Mouse (Mus musculus) forebrain, embryonic 10.5 days (tissue): ENCODE measurements around the gene Arhgef11. TPM values are rescaled to one million over a fixed set of nuclear protein-coding genes. Genes with fewer than 3 reads are reported as not detected.
A peak's percentile ranks its signal among the peaks of the same experiment; 100 is the strongest.

ENCODE experiments used
- DNase-seq: peaks from one replicate; pipeline ENCODE4 v3.0.0-alpha.2; 2017; ENCODE audit warnings: low spot score; ENCODE audit errors: extremely low spot score
- H3K27ac ChIP-seq: fragments of 300-500 bp; sonication (generic); 2 replicates; pipeline ENCODE4 v1.5.1; 2016; ENCODE audit warnings: mild to moderate bottlenecking
- H3K27me3 ChIP-seq: fragments of 300-500 bp; sonication (generic); 2 replicates; pipeline ENCODE4 v1.6.1; 2016; ENCODE audit warnings: mild to moderate bottlenecking; ENCODE audit not compliant: poor library complexity, severe bottlenecking
- H3K36me3 ChIP-seq: fragments of 300-500 bp; sonication (generic); replicated peaks from 2 replicates; pipeline ENCODE4 v1.6.1; 2016; ENCODE audit warnings: mild to moderate bottlenecking, moderate library complexity
- H3K4me1 ChIP-seq: fragments of 300-500 bp; sonication (generic); 2 replicates; pipeline ENCODE4 v1.6.1; 2016
- H3K4me3 ChIP-seq: fragments of 300-500 bp; sonication (generic); 2 replicates; pipeline ENCODE4 v1.5.1; 2016; ENCODE audit warnings: mild to moderate bottlenecking, moderate library complexity
- H3K9me3 ChIP-seq: fragments of 300-500 bp; sonication (generic); 2 replicates; pipeline ENCODE4 v1.6.1; 2016; ENCODE audit warnings: mild to moderate bottlenecking, moderate library complexity
- WGBS: fragments of 180-500 bp; shearing (Covaris S2); methylation state at CpG from one replicate; pipeline ENCODE4 v1.1.7; 2016; 5-methylcytosine and 5-hydroxymethylcytosine counted together
- polyA plus RNA-seq: library from polyadenylated mRNA; unstranded; fragments of >200 nt; fragmentation: Nextera tagmentation; extraction: Ambion mirVana; gene quantifications from 2 replicates; pipeline ENCODE4 v1.2.1, GENCODE M21; 2016

Gene Arhgef11
- polyA plus RNA-seq, 1 experiment from 2014 or later = 15.6 TPM

DNA sequence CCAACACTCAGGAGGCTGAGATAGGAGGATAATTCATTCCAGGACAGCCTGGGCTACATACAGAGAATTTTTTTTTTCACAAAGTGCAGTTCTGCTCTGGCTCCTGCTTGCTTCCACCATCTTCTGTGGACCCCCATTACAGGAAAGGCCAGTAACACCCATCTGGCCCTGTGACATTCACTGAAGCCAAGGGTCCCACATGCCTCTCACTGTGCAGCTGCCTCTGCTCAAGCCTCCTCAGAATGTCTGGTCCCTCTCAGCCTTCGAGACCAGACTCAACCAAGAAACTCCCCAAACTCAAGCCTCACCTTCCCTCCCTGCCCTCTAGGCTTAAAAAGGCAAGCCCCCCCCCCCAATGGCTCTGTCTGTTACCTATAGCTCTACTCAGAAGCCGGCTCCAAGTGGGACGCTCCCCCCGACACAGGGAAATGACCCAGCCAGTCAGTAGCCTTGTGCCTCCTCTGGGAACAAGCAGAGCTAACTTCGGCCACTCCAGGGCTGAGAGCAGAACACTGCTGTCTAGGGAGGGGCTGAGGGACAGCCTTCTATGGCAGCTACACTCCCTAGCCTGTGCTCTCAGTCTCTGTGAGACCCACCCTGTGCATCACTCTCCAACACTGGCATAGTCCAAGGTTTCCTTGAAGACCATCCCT, 148.4 kb downstream of the Arhgef11 start:
- peak overlapping the region; percentile 75 for H3K27ac ChIP-seq
- no peaks in the 10 kb centered on the region for H3K36me3 ChIP-seq
- no peak for DNase-seq
- no peaks in the 10 kb centered on the region for H3K9me3 ChIP-seq
- H3K27me3 ChIP-seq = peaks cover 75% of the 10 kb centered on the region
- 66% methylated on average over 5 of the region's 5 CpGs for WGBS
- no peak overlapping the region for H3K4me3 ChIP-seq
- peaks cover 76% of the 10 kb centered on the region for H3K4me1 ChIP-seq

DNA sequence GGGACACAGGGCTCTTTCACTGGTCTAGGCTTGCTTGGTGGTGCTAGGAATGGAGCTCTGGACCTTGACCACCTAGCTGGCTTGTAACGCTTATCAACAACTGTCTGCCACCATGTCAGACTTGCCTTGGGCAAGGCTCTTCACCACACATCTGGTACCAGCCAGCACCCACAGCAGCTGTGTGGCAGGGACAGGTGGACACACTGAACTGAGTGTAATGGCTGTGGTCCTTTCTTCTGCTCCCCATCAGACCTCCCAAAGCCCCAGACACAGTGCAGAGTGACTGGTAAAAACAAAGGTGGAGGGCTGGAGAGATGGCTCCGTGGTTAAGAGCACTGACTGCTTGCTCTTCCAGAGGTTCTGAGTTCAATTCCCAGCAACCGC, 148.9 kb downstream of the Arhgef11 start:
- H3K9me3 ChIP-seq = no peaks in the 10 kb centered on the region
- WGBS = 82% methylated on average over 3 of the region's 3 CpGs
- no peak overlapping the region for H3K4me3 ChIP-seq
- no peak for DNase-seq
- H3K36me3 ChIP-seq = no peaks in the 10 kb centered on the region
- H3K27ac ChIP-seq = peak overlapping the region; percentile 75
- peaks cover 71% of the 10 kb centered on the region for H3K4me1 ChIP-seq
- H3K27me3 ChIP-seq = peaks cover 80% of the 10 kb centered on the region

DNA sequence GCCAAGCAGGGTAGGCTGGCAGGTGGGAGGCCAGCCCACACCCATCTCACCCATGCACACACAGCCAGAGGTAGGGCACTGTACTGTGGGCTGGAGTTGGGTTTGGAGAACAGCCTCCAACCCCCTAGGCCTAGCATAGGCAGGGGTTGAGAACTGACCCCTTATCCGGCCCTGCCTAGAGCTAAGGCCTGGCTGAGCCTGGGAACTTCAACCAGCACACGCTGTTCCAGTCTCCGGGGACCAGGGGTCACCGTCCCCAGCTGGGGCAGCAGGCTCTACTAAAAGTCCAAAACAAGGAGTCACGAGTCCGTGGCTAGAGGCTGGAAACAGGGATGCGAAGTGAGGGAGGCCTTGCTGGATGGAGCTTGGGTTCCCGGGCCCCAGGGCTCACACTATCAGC, 150.4 kb downstream of the Arhgef11 start:
- H3K27me3 ChIP-seq = peaks cover 95% of the 10 kb centered on the region
- no peaks in the 10 kb centered on the region for H3K36me3 ChIP-seq
- H3K4me3 ChIP-seq = peak overlapping the region; percentile 49
- 73% methylated on average over 8 of the region's 8 CpGs for WGBS
- no peaks in the 10 kb centered on the region for H3K9me3 ChIP-seq
- H3K27ac ChIP-seq = peak overlapping the region; percentile 3; the same call in 1 of the 2 replicates
- no peak for DNase-seq
- H3K4me1 ChIP-seq = peaks cover 58% of the 10 kb centered on the region

DNA sequence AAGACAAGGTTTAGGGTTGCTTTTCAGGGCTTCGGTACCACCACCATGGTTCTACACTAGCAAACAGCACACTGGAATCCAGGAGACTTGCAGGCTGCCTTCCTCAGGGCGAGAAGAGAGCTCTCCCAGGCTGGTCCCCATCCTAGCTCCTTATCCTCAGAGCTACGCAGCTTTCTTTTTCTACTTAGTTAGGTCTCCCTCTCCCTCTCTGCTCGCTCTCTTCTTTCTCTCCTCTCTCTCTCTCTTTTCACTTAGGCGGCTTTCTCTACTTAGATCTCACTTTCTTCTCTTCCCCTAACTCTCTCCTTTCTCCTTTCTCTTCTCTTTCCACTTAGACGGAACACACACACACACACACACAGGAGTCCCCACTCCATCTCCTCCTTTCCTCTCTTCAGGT, 151.1 kb downstream of the Arhgef11 start:
- no peak for DNase-seq
- Histone ChIP-seq H3K9me3 (no peaks in the 10 kb centered on the region), H3K27me3 (peaks cover 89% of the 10 kb centered on the region), H3K4me3 (peak overlapping the region; percentile 49), H3K4me1 (peaks cover 52% of the 10 kb centered on the region), H3K36me3 (no peaks in the 10 kb centered on the region), H3K27ac (peak overlapping the region; percentile 64; the same call in 1 of the 2 replicates)
- 56% methylated on average over 6 of the region's 6 CpGs for WGBS

DNA sequence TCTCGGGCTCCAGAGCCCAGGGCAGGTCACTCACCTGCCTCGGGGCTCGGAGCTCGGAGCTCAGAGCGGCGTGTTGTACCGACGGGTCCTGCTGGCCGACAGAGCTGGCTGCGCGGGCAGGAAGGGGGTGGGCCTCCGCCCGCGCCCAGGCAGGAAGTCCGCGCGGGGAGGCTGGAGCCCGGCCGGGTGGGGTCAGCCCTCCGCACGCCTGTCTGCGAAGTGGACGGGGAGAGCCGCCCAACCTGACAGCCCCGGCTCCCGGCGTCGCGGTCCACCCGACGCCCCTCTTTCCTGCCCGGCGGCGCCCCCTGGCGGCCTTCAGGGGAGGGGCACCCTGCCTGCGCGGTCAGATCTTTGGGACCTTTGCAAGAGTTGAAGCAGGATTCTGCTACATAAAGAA, 151.5 kb downstream of the Arhgef11 start:
- H3K4me1 ChIP-seq = peaks cover 48% of the 10 kb centered on the region
- 3% methylated on average over 37 of the region's 37 CpGs for WGBS
- H3K9me3 ChIP-seq = no peaks in the 10 kb centered on the region
- H3K27ac ChIP-seq = peak overlapping the region; percentile 64; the same call in 1 of the 2 replicates
- peaks cover 85% of the 10 kb centered on the region for H3K27me3 ChIP-seq
- peak overlapping the region; percentile 49 for H3K4me3 ChIP-seq
- peak; percentile 74 for DNase-seq
- no peaks in the 10 kb centered on the region for H3K36me3 ChIP-seq

DNA sequence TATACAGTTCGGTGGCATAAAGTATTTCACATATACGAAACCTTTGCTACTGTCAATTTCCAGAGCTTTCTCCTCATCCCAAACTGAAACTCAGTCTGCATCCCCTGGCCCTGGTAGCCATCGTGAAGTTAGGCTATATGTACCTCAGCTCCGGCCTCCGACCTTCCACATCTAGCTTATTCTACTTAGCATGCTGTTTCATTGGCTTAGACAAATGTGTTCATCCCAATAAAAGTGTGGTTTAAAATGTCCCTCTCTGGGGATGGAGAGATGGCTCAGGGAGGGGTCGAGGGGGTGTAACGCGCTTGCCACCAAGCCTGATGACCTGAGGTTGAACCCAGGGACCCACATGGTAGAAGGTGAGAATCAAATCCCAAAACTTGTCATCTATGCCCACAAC, 152.1 kb downstream of the Arhgef11 start:
- no peak for DNase-seq
- no peaks in the 10 kb centered on the region for H3K9me3 ChIP-seq
- 85% methylated on average over 8 of the region's 8 CpGs for WGBS
- no peak overlapping the region for H3K27ac ChIP-seq
- H3K4me1 ChIP-seq = peaks cover 41% of the 10 kb centered on the region
- H3K27me3 ChIP-seq = peaks cover 83% of the 10 kb centered on the region
- H3K36me3 ChIP-seq = no peaks in the 10 kb centered on the region
- no peak overlapping the region for H3K4me3 ChIP-seq

DNA sequence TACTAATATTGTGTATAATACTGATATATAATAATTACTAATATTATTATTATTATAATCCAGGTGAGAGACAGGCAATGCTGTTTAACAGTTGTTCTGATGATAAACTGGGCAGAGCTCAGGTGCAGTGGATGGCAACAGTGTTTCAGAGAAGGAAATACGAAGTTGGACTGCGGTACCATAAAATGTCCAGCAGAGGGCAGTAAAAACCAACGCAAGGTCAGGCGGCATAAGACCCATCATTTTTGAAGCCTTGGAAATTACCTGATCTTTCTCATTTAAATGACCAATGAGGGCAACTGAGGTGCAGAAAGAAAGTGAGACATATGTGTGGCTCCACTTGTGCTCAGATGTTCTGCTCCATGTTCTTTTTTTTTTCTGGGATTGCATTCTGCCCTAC, 152.9 kb downstream of the Arhgef11 start:
- WGBS = 0% methylated on average over 4 of the region's 4 CpGs
- Histone ChIP-seq H3K4me1 (peaks cover 34% of the 10 kb centered on the region), H3K4me3 (no peak overlapping the region), H3K36me3 (no peaks in the 10 kb centered on the region), H3K27me3 (peaks cover 83% of the 10 kb centered on the region), H3K27ac (no peak overlapping the region), H3K9me3 (no peaks in the 10 kb centered on the region)
- peak; percentile 43 for DNase-seq

DNA sequence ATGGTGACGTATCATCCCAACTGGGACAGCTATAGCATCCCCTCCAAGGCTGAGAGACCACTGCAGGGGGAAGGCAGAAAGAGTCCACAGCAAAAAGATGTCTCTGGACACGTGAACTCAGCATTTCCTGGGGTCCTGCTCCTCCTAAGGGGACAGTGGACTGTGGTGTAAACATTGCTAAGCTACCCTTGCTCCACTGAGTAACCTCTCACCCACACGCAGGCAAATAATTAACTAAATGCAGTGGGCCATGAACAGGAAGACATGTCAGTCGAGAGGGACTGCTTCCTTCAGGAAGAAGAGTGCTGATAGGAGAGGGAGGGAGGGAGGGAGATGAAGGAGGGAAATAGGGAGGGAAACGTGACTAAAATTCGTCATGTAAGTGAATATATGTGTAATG, 153.7 kb downstream of the Arhgef11 start:
- Histone ChIP-seq H3K27me3 (peaks cover 83% of the 10 kb centered on the region), H3K4me3 (no peak overlapping the region), H3K36me3 (no peaks in the 10 kb centered on the region), H3K4me1 (peaks cover 34% of the 10 kb centered on the region), H3K9me3 (no peaks in the 10 kb centered on the region), H3K27ac (no peak overlapping the region)
- DNase-seq = no peak
- 59% methylated on average over 6 of the region's 6 CpGs for WGBS

DNA sequence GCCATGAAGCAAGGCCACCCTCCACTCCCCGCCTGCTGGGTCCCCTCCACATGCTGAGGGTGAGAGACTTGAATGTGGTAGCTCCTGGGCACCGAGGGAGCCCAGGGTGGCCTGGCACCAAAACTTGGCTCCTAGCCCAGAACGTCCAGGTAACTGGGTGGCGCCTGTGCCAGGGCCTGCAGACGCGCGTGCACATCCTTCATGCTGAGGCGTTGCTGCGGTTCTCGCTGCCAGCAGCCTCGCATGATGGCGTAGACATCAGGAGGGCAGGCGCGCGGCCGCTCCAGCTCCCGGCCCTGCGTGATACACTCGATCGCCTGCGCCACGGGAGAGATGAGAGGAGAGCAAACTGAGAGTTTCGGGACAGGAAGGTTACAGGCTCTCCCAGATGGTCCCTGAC, 160.9 kb downstream of the Arhgef11 start:
- no peaks in the 10 kb centered on the region for H3K36me3 ChIP-seq
- 61% methylated on average over 23 of the region's 23 CpGs for WGBS
- DNase-seq = no peak
- H3K27me3 ChIP-seq = peaks cover 74% of the 10 kb centered on the region
- H3K9me3 ChIP-seq = no peaks in the 10 kb centered on the region
- H3K27ac ChIP-seq = no peak overlapping the region
- no peak overlapping the region for H3K4me3 ChIP-seq
- peaks cover 36% of the 10 kb centered on the region for H3K4me1 ChIP-seq

DNA sequence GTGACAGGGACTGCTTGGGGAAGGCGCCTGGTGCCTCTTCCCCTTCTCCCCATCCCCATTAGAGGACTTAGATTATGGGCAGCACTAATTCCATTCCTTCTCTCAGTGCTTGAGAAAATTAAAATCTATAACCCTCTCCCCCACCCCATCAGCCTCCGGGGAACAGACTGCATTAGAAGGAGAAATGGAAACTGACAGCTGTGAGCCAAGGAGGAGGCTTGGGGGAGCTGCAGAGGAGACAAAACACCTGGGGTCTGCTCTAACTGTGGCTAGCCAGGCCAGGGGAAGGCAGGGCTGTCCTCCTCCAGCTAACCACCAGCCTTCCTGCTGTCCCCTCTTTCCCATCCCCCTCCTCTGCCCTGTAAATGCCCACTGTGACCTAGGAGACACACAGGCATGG, 161.7 kb downstream of the Arhgef11 start:
- H3K4me1 ChIP-seq = peaks cover 40% of the 10 kb centered on the region
- 52% methylated on average over 2 of the region's 2 CpGs for WGBS
- H3K27me3 ChIP-seq = peaks cover 74% of the 10 kb centered on the region
- no peak overlapping the region for H3K4me3 ChIP-seq
- H3K36me3 ChIP-seq = no peaks in the 10 kb centered on the region
- no peaks in the 10 kb centered on the region for H3K9me3 ChIP-seq
- no peak for DNase-seq
- no peak overlapping the region for H3K27ac ChIP-seq

DNA sequence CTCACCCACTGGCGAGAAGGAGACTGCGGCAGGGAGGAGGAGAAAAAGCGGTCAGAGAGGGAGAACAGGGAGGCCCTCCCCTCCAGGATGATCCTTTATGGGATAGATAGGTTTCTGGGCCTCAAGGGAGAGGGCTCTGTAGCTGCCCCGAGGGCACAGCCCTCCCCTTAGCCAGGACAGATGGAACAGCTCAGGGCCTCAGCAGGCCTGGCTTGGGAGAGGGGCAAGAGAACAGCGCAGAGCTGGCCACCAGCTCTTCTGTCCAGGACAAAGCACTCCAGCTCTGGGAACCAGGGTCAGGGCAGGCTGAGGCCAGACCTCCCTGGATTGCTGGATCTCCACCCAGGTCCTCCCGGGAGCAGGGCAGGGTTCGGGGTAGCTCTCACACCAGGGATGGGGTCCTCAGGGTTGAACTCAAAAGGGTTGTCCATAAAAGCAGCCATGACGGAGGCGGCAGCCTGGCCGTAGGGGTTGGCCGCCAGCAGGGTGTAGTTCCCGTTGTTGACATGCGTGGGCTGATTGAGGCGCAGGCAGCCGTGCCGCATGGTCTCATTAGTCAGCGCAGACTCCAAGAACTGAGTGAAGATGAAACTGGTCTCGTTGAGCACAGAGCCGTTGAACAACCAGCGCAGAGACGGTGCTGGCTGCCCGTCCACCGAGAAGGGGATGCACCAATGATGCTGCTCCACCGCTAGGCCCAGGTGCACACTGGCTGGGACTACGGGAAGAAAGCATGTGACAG, 166.1 kb downstream of the Arhgef11 start:
- 89% methylated on average over 25 of the region's 25 CpGs for WGBS
- H3K36me3 ChIP-seq = no peaks in the 10 kb centered on the region
- H3K27me3 ChIP-seq = peaks cover 35% of the 10 kb centered on the region
- H3K9me3 ChIP-seq = no peaks in the 10 kb centered on the region
- DNase-seq = no peak
- H3K4me3 ChIP-seq = no peak overlapping the region
- peak overlapping the region; percentile 26; the same call in 1 of the 2 replicates for H3K27ac ChIP-seq
- peaks cover 22% of the 10 kb centered on the region for H3K4me1 ChIP-seq

DNA sequence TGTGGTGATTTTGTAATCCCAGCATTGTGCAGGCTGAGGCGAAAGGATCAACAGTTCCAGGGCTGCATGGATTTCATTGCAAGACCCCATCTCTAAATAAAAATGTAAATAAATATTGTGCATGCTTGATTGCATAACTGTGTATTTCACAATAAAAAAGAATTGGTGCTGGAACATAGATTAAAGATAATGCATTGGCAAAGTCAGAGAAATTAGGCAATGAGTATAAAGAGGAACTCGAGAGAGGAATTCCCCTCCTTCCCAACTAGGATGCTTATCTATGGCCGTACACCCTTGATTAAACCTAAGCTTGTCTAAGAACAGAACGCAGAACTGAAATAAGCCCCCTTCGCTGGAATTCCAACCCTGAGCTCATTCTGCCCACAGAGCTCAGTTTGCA, 167.8 kb downstream of the Arhgef11 start:
- H3K9me3 ChIP-seq = no peaks in the 10 kb centered on the region

DNA sequence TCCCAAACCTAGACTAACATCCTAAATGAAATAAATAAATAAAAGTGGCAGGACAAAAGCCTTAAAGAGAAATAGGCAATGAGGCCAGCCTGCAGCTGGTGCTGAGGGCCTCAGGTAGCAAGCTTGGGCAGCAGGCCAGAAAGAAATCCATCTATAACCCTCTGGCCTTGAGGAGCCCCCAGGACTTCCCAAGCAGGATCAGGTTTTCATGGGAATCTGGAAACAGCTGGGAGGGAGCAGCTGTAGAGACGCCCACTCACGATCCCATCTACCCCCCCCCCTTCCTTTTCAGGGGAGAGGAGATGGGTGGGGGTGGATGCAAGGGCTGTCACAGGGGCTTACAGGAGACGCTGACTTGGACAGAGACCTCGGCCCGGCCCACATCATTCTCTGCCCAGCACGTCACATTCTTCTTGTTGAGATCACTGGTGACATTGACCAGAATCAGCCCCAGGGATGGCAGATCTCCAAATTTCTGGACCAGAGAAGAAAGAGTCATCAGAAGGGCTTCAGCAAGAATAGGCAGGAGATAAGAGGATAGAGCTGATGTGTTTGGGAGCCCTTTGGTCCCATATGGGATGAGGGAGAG, 168.4 kb downstream of the Arhgef11 start:
- Histone ChIP-seq H3K27me3 (peaks cover 30% of the 10 kb centered on the region), H3K36me3 (no peaks in the 10 kb centered on the region), H3K27ac (no peak overlapping the region), H3K4me1 (peaks cover 27% of the 10 kb centered on the region), H3K9me3 (no peaks in the 10 kb centered on the region), H3K4me3 (no peak overlapping the region)
- 79% methylated on average over 6 of the region's 6 CpGs for WGBS
- no peak for DNase-seq

More for the DNA sequence above, 167.8 kb downstream of the Arhgef11 start:
- WGBS = 88% methylated on average over 5 of the region's 5 CpGs
- Histone ChIP-seq H3K36me3 (no peaks in the 10 kb centered on the region), H3K4me1 (peaks cover 25% of the 10 kb centered on the region), H3K27me3 (peaks cover 30% of the 10 kb centered on the region), H3K27ac (no peak overlapping the region), H3K4me3 (no peak overlapping the region)
- DNase-seq = no peak
